Mouse (Mus musculus): Measurements from ENCODE around the gene Sypl.

DNA sequence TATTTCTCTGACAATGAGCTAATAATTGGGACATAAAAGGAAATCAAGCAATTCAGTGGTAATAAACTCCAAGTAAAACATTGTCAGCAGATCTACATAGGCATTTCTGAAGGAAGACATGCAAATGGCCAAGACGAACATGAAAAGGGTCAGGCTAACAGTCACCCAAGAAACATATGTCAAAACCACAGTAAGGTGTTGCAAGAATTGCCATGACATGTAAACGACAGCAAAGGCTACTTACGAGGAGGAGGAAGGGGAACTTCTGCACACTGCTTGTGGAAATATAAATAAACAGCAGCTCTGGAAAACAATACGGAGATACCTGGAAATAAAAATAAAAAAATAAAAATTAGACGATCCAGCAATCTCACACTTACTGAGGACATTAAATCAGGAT lies 40.9 kb upstream of the Sypl start:
- TF ChIP-seq POLR2A (IDR thresholded peaks at IDR 0.05; ENCODE audit: low read depth, low read length): no peak
- no peak for TF ChIP-seq CTCF (IDR thresholded peaks at IDR 0.05; ENCODE audit: extremely low read depth, insufficient read length, insufficient replicate concordance, low read depth, low read length)
